ENCODE assay signal across 17 mouse cellular contexts in genomic region chr10:80023758-80024157, GRCm38 (mm10). TPM values are rescaled to one million over a fixed set of nuclear protein-coding genes. Genes with fewer than 3 reads are reported as not detected.
DNase-seq lines count a peak whose midpoint lies in the region; ATAC-seq and TF ChIP-seq lines count a peak whose summit lies in the region.
"Had no signal": no experiment of that assay in that cellular context is flagged by ENCODE, and none has a peak within 500 bp of the region (broad histone marks: within the 10 kb centered on the region; RNA-seq: fewer than 3 reads in every experiment).

No protein-coding gene starts in this region.

- no peak overlapping the region for H3K4me2 ChIP-seq in forebrain, embryonic 13.5 days
- H3K4me2 ChIP-seq: heart, embryonic 12.5 days; hindbrain, embryonic 15.5 days; lung, embryonic 14.5 days had no signal

- peaks cover 91% of the 10 kb centered on the region for H3K36me3 ChIP-seq in thymus, adult 2 months (ENCODE audit: control insufficient read depth, insufficient read depth, low read length)
- H3K36me3 ChIP-seq in forebrain, embryonic 13.5 days (ENCODE audit: poor library complexity, severe bottlenecking) = no peaks in the 10 kb centered on the region
- H3K36me3 ChIP-seq: hindbrain, embryonic 15.5 days had no signal

- H3K9me3 ChIP-seq in forebrain, embryonic 13.5 days (replicated peaks) = no peaks in the 10 kb centered on the region
- H3K9me3 ChIP-seq: heart, embryonic 12.5 days; hindbrain, embryonic 15.5 days had no signal

- H3K27ac ChIP-seq in layer of hippocampus, adult 2 months = 0 out of 2 replicates have a peak overlapping the region, but pooled peaks have one; percentile 18
- H3K27ac ChIP-seq in thymus, adult 2 months (ENCODE audit: control insufficient read depth, insufficient read depth, low read length) = peak overlapping the region; percentile 88
- peak overlapping the region; percentile 41 for H3K27ac ChIP-seq in brown adipose tissue, adult 24 weeks (replicated peaks; ENCODE audit: low read depth, low read length)
- H3K27ac ChIP-seq in forebrain, embryonic 13.5 days = no peak overlapping the region
- H3K27ac ChIP-seq: hindbrain, embryonic 15.5 days; kidney, postnatal 0 days had no signal

- no peak for ATAC-seq in forebrain, embryonic 13.5 days

- no peak for DNase-seq in layer of hippocampus, adult 2 months (ENCODE audit: low spot score in 2 of 2)
- DNase-seq in layer of hippocampus, adult 9-11 months = no peak
- no peak for DNase-seq in thymus, adult 2 months
- no peak for DNase-seq in thymus, adult 18-20 months
- no peak for DNase-seq in urinary bladder, adult 18-20 months (ENCODE audit: low spot score in 2 of 2)
- DNase-seq in gastrocnemius, postnatal 14 days = no peak
- DNase-seq: adrenal gland, postnatal 25 days; cerebellum, postnatal 10 days; gastrocnemius, postnatal 25 days; heart, postnatal 36 days; kidney, adult 11 months; lung, embryonic 14.5 days had no signal

- H3K4me3 ChIP-seq in layer of hippocampus, adult 2 months = no peak overlapping the region
- no peak overlapping the region for H3K4me3 ChIP-seq in thymus, adult 2 months (ENCODE audit: control insufficient read depth, insufficient read depth, low read length)
- H3K4me3 ChIP-seq in brown adipose tissue, adult 24 weeks (ENCODE audit: insufficient read depth, low read depth, low read length) = no peak overlapping the region
- no peak overlapping the region for H3K4me3 ChIP-seq in forebrain, embryonic 13.5 days
- H3K4me3 ChIP-seq: heart, embryonic 12.5 days; hindbrain, embryonic 15.5 days had no signal

- intact Hi-C loops in gastrocnemius, postnatal 14 days (cut with DNase I; ENCODE audit: low total_unique reads) = no loop called here

- WGBS in thymus, adult 2 months = 53% methylated on average over 5 of the region's 5 CpGs
- WGBS in forebrain, embryonic 13.5 days = 85% methylated on average over 5 of the region's 5 CpGs

- no peak for TF ChIP-seq CTCF in layer of hippocampus, adult 2 months (conservative IDR thresholded peaks at IDR 0.05)
- TF ChIP-seq CTCF in thymus, adult 2 months (IDR thresholded peaks at IDR 0.05; ENCODE audit: borderline replicate concordance, control insufficient read depth, extremely low read depth, insufficient read depth, low read length, poor library complexity) = no peak

- TF ChIP-seq POLR2A in thymus, adult 2 months (IDR thresholded peaks at IDR 0.05; ENCODE audit: control insufficient read depth, extremely low read depth, insufficient read depth, low read length, poor library complexity) = no peak

- H3K9ac ChIP-seq in forebrain, embryonic 13.5 days = no peak overlapping the region
- H3K9ac ChIP-seq: heart, embryonic 12.5 days; hindbrain, embryonic 15.5 days; lung, embryonic 14.5 days had no signal

- no peaks in the 10 kb centered on the region for H3K27me3 ChIP-seq in thymus, adult 2 months (ENCODE audit: control insufficient read depth, insufficient read depth, low read length)
- H3K27me3 ChIP-seq in forebrain, embryonic 13.5 days = peaks cover 19% of the 10 kb centered on the region
- H3K27me3 ChIP-seq: heart, embryonic 12.5 days had no signal

- H3K4me1 ChIP-seq in thymus, adult 2 months (replicated peaks; ENCODE audit: control insufficient read depth, insufficient read depth, low read length) = peaks cover 65% of the 10 kb centered on the region
- no peaks in the 10 kb centered on the region; the same call in 1 of the 2 replicates for H3K4me1 ChIP-seq in brown adipose tissue, adult 24 weeks (ENCODE audit: control insufficient read depth, insufficient read depth, insufficient read length, low read length)
- peaks cover 8% of the 10 kb centered on the region for H3K4me1 ChIP-seq in forebrain, embryonic 13.5 days
- H3K4me1 ChIP-seq: hindbrain, embryonic 15.5 days had no signal

RNA-seq across cellular contexts. Expression of gene Arhgap45, which starts 7.3 kb away (rescaled TPM):
- 1 to 10 TPM; 3.7 to 4.4 TPM for total RNA-seq in layer of hippocampus, adult 2 months (2021)
- 1,362 and 1,504 TPM in 2 replicates for polyA plus RNA-seq in thymus, adult 2 months (2012; rRNA removed)
- polyA plus RNA-seq in brown adipose tissue, adult 24 weeks (2012; ENCODE audit: insufficient read depth, insufficient read length, missing spikeins) = 1.8 and 2.6 TPM in 2 replicates
- 1 to 10 TPM; 1.7 to 1.9 TPM for total RNA-seq in gastrocnemius, postnatal 14 days (2021)
- 1.2 and 1.3 TPM in 2 replicates for polyA plus RNA-seq in forebrain, embryonic 13.5 days (2015; fragmentation: Nextera tagmentation; extraction: Ambion mirVana)

RNA-seq across cellular contexts. Expression of gene Polr2e, which starts 15.8 kb away (rescaled TPM):
- 10 to 100 TPM; 77.8 to 79.1 TPM for total RNA-seq in layer of hippocampus, adult 2 months (2021)
- polyA plus RNA-seq in thymus, adult 2 months (2012; rRNA removed) = 211 and 226 TPM in 2 replicates
- 78.3 and 85.8 TPM in 2 replicates for polyA plus RNA-seq in brown adipose tissue, adult 24 weeks (2012; ENCODE audit: insufficient read depth, insufficient read length, missing spikeins)
- total RNA-seq in gastrocnemius, postnatal 14 days (2021) = 10 to 100 TPM; 45.3 to 55.6 TPM
- polyA plus RNA-seq in forebrain, embryonic 13.5 days (2015; fragmentation: Nextera tagmentation; extraction: Ambion mirVana) = 193 and 199 TPM in 2 replicates

RNA-seq across cellular contexts. Expression of gene Gpx4, which starts 23.2 kb away (rescaled TPM):
- 100 to 1,000 TPM; 440 to 464 TPM for total RNA-seq in layer of hippocampus, adult 2 months (2021)
- polyA plus RNA-seq in thymus, adult 2 months (2012; rRNA removed) = 517 and 598 TPM in 2 replicates
- 2,282 and 3,621 TPM in 2 replicates for polyA plus RNA-seq in brown adipose tissue, adult 24 weeks (2012; ENCODE audit: insufficient read depth, insufficient read length, missing spikeins)
- 100 to 1,000 TPM; 389 TPM for total RNA-seq in gastrocnemius, postnatal 14 days (2021)
- polyA plus RNA-seq in forebrain, embryonic 13.5 days (2015; fragmentation: Nextera tagmentation; extraction: Ambion mirVana) = 487 and 489 TPM in 2 replicates

RNA-seq across cellular contexts. Expression of gene Abca7, which starts 27.5 kb away (rescaled TPM):
- 10 to 100 TPM; 10.7 to 11.0 TPM for total RNA-seq in layer of hippocampus, adult 2 months (2021)
- 79.5 and 83.5 TPM in 2 replicates for polyA plus RNA-seq in thymus, adult 2 months (2012; rRNA removed)
- 5.1 and 5.4 TPM in 2 replicates for polyA plus RNA-seq in brown adipose tissue, adult 24 weeks (2012; ENCODE audit: insufficient read depth, insufficient read length, missing spikeins)
- total RNA-seq in gastrocnemius, postnatal 14 days (2021) = 1 to 10 TPM; 4.2 TPM
- 3.1 and 3.9 TPM in 2 replicates for polyA plus RNA-seq in forebrain, embryonic 13.5 days (2015; fragmentation: Nextera tagmentation; extraction: Ambion mirVana)

RNA-seq across cellular contexts. Expression of gene Cnn2, which starts 35.4 kb away (rescaled TPM):
- 1 to 10 TPM; 5.4 to 5.6 TPM for total RNA-seq in layer of hippocampus, adult 2 months (2021)
- polyA plus RNA-seq in thymus, adult 2 months (2012; rRNA removed) = 239 and 245 TPM in 2 replicates
- polyA plus RNA-seq in brown adipose tissue, adult 24 weeks (2012; ENCODE audit: insufficient read depth, insufficient read length, missing spikeins) = 6.4 and 10.3 TPM in 2 replicates
- 10 to 100 TPM; 19.2 to 24.8 TPM for total RNA-seq in gastrocnemius, postnatal 14 days (2021)
- polyA plus RNA-seq in forebrain, embryonic 13.5 days (2015; fragmentation: Nextera tagmentation; extraction: Ambion mirVana) = 30.0 and 32.2 TPM in 2 replicates

Comparison
In these comparisons a context has a peak if more than half of its experiments do, and no peak if none do; other contexts are left out.
1. RNA of gene Arhgap45, which starts 7.3 kb away (polyA plus RNA-seq): 1,362 to 1,504 TPM in thymus, adult 2 months; 1.8 to 2.6 TPM in brown adipose tissue, adult 24 weeks and 1.2 to 1.3 TPM in forebrain, embryonic 13.5 days; every median in the first group is over 100 times any median in the second.